Mouse (Mus musculus): ENCODE measurements around the gene Sec24b. TPM values are rescaled to one million over a fixed set of nuclear protein-coding genes. Genes with fewer than 3 reads are reported as not detected.

The Sec24b gene
- polyA plus RNA-seq, 1 experiment from 2014 or later = 26.8 TPM

DNA sequence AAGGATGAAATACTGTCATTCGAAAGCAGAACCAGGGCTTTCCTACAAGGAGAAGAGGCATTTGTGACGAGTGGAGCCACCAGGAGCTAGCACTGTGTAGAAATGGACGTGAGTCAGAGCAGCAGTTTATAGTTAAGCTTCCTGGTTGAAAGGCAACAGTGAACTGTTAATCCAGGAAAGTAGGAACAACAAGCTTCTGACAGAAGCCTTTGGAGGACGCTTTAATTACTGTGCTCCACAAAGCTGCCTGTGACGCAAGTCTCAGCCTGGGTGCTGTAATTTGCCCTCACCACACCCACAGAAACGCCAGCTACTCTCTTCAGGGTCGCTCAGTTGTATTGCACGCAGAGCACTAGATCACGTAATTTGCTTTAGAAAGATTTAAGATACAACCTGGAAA, 124.8 kb downstream of the Sec24b start:
- WGBS = 23% methylated on average over 9 of the region's 9 CpGs

More for the DNA sequence above, 124.8 kb downstream of the Sec24b start:
- Histone ChIP-seq H3K4me3 (no peak overlapping the region), H3K9ac (replicated peaks) (no peak overlapping the region), H3K9me3 (no peaks in the 10 kb centered on the region), H3K36me3 (no peaks in the 10 kb centered on the region), H3K27me3 (no peaks in the 10 kb centered on the region), H3K4me1 (peaks cover 3% of the 10 kb centered on the region), H3K27ac (replicated peaks) (no peak overlapping the region), H3K4me2 (replicated peaks) (no peak overlapping the region)
- ATAC-seq (replicated peaks) = no peak

Other genes starting within 250 kb of the Sec24b start
- 0.23 TPM in 1 of 2 replicates, not detected in the other for gene Rrh, start 239.0 kb downstream of the Sec24b start, polyA plus RNA-seq (2015; fragmentation: Nextera tagmentation; extraction: Ambion mirVana)
- 49.3 and 57.8 TPM in 2 replicates for gene Gar1, start 230.2 kb downstream of the Sec24b start, polyA plus RNA-seq (2015; fragmentation: Nextera tagmentation; extraction: Ambion mirVana)
- 0.23 and 0.28 TPM in 2 replicates for gene Cfi, start 225.7 kb downstream of the Sec24b start, polyA plus RNA-seq (2015; fragmentation: Nextera tagmentation; extraction: Ambion mirVana)
- 32.2 and 32.3 TPM in 2 replicates for gene Pla2g12a, start 182.9 kb downstream of the Sec24b start, polyA plus RNA-seq (2015; fragmentation: Nextera tagmentation; extraction: Ambion mirVana)
- gene Casp6, start 160.1 kb downstream of the Sec24b start, polyA plus RNA-seq (2015; fragmentation: Nextera tagmentation; extraction: Ambion mirVana) = 30.8 and 33.4 TPM in 2 replicates
- 6.0 and 7.6 TPM in 2 replicates for gene Mcub, start 91.3 kb downstream of the Sec24b start, polyA plus RNA-seq (2015; fragmentation: Nextera tagmentation; extraction: Ambion mirVana)
- 3.8 and 4.4 TPM in 2 replicates for gene Col25a1, start 69.9 kb upstream of the Sec24b start, polyA plus RNA-seq (2015; fragmentation: Nextera tagmentation; extraction: Ambion mirVana)

Data from forebrain, embryonic 15.5 days (tissue).